Mouse (Mus musculus) kidney, postnatal 14 days (tissue): Measurements from ENCODE around the gene Adamts4.
A peak's percentile ranks its signal among the peaks of the same experiment; 100 is the strongest.

Experiments
- DNase-seq: peaks from one replicate; pipeline ENCODE4 v3.0.0; 2022; ENCODE audit warnings: mixed read lengths

Gene Adamts4

DNA sequence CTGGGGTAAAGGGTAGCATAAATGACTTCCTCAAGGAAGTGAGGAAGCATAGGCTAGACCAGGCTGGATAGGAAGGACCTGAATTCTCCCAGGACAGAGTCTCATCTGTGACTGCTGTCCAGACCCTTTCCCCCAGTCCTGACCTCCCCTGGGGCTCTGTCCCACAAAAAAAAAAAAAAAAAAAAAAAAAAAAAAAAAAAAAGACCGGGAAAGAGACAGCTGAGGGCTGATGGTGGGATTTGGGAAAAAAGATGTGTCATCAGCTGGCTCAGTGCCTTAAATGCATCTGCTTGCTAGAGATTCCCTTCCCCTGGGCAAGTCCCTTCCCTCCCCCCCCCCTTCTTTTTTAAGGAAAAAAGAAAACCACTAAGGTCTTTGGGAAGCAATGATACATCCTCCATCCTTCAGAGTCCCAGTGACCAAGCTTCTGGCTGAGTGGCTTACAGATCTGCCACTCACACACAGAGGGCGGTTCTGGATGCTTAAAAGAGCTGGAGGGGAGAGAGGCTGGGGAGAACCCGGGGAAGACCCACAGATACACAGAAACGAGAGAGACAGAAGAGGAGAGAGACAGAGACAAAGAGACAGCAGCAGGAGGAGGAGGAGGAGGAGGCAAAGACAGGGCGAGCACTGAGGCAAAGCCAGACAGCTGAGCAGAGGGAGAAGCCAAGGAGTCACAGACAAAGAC lies at the start of gene Adamts4:
Adamts4 (plus strand) TSS at position 509 of the 688 bp plus-strand sequence.
- DNase-seq: peak; percentile 75

DNA sequence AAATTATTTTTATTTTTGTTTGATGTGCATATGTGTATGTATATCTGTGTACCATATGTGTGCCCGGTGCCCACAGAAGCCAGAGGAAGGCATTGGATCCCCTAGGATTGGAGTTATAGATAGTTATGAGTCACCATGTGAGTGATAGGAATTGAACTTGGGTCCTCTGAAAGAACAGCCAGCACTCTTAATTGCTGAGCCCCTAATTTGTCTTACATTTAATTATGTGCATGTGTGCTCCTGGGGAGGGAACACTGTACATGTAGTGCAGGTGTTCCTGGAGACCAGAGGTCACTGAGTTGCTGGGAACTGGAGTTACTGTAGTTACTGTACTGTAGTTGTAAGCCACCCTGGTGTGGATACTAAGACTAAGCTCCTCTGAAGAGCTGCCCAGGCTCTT lies 49.5 kb upstream of the Adamts4 start:
- DNase-seq: no peak

DNA sequence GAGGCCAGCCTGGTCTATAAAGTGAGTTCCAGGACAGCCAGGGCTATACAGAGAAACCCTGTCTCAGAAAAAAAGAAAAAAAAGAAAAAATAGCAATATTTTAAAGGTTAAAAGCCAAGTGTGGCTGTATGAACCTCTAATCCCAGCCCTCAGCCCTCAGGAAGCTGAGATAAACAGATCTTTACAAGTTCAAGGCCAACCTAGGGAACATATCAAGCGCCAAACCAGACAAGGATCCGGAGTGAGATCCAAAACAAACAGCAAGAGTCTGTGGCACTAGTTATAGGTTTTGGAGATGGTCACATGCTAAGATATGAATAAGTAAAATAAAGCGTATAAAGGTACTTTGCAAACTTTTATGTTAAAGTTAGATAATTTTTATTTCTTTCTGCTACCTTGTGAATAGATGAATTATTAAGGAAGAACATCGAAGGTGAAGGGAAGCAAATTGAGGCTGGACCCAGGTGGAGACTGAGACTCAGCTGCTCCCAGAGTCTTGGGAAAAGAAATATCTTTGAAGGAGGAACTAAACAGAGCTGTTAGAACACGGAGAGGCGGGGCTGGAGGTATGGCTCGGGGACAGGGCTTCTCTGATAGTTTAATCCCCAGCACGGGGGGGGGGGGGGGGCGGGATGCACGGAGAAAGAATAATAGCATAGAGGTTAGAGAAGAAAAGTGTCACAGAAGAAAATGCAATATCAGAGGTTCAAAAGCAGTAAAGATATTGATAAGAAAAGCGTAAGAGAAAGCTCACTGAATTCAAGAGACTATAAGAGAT lies 46.6 kb upstream of the Adamts4 start:
- DNase-seq: no peak

DNA sequence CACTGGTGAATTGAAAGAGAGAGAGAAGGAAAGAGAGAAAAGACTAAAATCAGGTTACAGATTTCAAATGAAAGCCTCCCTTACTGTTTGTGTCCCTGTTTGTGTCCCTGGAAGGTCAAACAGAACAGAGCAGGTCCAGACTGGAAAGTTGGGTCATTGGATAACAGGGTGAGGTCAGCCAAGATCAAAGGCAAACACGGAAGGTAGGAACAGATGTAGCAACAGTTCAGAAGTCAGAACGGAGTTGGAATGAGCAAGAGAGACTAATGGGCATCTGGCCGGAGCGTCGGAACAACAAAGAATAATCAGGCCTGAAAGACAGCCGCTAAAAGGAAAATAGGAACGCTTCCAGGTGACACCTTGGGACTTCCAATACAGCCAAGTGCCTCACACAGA lies 46.0 kb upstream of the Adamts4 start:
- no peak for DNase-seq

- no peak for DNase-seq
Measured at GRCm38 (mm10) chr1:171205704-171206493, 44.3 kb upstream of the Adamts4 start.

DNA sequence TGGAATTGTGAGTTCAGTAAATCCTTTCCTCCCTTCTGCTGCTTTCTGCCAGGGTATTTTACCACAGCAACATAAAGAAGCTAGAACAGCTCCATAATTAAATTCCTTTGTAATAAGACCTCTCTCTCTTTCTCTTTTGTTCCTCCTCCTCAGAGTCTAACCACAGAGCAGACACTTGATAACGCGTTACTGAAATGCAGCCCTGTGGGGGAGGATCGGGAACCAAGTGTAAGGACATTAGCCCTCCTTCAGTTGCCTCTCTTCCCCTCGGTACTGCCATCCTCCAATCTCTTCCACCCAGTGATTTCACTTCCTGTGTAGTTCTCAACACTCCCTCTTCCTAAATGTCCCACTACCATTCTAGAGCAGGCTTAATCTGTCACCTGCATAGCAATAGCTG lies 40.8 kb upstream of the Adamts4 start:
- no peak for DNase-seq

GRCm38 (mm10) chr1:171212854-171213253 lies 37.4 kb upstream of the Adamts4 start:
- DNase-seq: no peak

DNA sequence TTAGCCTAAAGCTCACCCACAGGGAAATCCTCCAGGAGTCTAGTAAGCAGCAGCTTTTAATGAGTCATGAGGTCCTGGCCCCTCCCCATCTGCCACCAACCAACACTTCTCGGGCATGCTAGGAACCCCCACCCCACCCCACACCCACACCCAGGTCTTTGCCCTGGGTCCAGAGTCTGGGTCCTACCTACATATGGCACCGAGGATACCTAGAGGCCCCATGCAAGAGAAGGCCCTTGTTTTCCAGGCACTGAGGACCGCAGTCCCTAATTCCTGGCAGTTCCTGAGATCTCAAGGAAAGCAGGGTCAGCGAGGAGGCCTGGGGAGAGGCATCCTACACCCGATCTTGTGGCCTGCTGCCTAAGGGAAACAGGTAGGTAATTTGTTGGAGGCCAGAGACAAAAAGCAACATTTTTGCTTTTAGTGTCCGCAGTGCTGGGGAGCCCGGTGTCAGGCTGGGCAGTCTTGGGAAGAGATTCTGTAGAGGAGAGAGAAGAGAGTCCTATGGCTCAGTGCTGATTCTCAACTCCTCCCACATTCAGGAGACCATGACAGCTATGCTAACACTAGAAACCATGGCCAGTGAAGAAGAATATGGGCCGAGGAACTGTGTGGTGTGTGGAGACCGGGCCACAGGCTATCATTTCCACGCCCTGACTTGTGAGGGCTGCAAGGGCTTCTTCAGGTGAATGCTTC lies 36.3 kb upstream of the Adamts4 start, which contains the start of gene Nr1i3:
Nr1i3 (plus strand) TSS at position 170 of the 696 bp plus-strand sequence.
- peak; percentile 53 for DNase-seq

- DNase-seq: no peak
Measured at GRCm38 (mm10) chr1:171216241-171216955, 33.8 kb upstream of the Adamts4 start.

DNA sequence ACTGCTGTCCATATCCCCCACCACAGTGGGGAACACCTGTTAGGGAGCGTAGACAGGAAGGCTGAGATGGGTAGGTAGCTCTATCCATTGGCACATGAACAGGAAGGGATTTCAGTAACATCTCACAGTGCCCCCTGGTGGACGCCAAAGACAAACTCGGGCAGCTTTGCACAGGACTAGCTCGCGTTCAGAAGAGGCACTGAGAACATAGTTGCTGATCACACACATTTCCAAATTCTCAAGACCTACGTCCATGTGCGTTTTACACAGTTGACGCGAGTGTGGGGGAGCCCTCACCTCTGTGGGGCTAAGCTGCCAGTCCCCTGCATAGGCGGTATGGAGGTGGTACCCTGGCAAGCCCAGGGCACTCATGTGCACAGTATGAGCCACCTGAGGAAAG lies 29.4 kb upstream of the Adamts4 start:
- DNase-seq: peak; percentile 89

DNA sequence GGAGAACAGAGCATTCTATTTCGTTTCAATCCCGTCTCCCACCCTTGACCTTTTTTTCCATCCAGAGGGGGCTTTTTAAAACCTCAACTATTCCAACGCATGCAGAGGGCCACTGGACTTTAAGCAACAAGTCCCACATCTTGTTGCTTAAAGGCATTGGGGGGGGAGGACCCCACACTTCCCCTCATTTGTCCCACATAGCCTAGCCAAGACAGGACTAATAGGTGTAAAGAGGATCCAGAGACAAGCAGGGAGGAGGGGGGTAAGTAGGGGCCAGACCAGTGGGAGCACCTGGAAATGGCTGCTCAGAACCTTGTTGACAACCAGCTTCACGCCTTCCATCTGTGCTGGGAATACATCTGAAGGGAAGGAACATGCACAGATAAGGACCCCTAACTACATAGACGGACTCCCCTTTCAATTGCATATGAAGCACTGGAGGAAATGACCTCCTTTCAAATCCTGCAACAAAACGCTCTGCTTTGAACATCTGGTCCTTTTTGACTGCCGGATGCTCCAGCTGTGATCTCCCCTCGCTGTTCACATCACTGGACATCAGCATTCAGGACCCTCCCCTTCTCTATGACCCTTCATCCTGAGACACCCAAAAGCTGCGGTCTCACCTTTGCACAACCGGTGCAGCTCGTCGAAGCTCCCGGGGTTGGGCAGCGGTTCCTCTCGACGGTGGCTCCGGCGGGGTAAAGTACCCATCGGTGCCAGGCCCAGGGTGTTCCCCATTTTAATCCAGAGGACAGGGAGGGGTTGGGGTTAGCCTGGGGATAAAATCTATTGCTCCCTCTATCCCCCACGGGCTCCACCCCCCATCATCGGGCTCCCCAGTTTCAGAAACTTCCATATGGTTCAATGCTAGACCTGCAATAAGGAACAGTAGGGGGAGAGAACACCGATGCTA lies 28.7 kb upstream of the Adamts4 start:
- peak; percentile 35 for DNase-seq

GRCm38 (mm10) chr1:171222238-171223155 lies 27.7 kb upstream of the Adamts4 start, which contains the start of gene Tomm40l:
Gene Tomm40l (minus strand): TSS chr1:171222514.
- peak; percentile 97 for DNase-seq

- DNase-seq: no peak
Measured at GRCm38 (mm10) chr1:171223168-171223567, 27.1 kb upstream of the Adamts4 start.

DNA sequence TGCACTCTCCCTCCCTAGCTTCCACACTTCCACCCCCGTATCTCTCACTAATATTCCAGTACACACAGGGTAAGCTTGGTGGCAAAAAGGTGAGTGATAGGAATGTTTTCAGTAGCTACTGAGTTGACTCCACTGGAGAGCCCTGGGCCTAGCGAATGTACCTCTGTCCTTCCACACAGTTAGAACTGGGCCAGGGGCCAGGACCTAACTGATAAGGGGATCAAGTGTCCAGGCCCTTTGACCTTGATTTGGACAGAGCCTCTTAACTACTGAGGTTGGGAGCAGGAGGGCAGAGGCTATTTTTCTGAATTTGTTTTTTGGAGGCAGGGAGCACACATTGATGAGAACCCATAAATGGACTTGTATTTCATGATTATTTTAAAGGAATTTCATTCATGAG lies 26.4 kb upstream of the Adamts4 start:
- peak; percentile 58 for DNase-seq

DNA sequence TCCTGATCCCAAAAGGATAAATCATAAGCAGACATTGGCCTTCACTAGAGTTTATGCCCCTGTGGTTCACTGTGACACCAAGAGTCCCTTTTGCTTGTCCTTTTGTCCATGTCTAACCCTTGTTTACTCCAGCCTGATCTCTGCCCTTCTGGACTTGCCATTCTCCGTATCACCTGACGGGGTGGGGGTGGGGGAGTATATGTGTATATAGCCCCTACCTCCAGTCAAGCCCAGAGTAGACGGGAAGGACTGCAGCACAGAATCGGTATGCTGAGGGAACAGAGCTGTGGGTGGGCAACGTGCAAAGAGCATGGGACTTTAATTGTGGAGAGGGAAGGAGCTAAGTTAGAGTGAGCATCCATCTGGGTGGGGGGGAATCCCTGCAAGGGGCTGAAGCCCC lies 25.4 kb upstream of the Adamts4 start, which contains the start of gene Apoa2:
Apoa2 (plus strand) TSS at position 198 of the 400 bp plus-strand sequence.
- no peak for DNase-seq

DNA sequence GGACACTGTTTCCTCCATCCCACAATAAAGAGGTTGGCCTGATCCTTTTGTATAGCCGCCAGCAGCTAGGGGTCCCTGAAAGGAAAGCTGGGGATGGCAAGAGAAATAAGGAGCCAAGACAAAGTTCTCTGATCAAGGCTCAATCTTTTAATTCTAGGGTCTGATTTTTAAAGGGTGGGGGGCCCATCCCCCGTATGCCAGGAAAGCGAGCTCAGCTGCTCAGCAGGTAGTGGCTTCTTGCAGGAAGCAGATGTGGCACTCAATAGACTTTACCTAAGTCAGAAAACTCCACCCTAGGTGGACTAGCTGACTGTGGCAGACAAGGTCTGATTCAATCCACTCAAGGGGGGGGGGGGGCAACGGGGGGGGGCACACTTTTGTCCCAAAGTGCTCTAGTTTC lies 23.4 kb upstream of the Adamts4 start:
- no peak for DNase-seq

GRCm38 (mm10) chr1:171227879-171228278 lies 22.3 kb upstream of the Adamts4 start:
- DNase-seq: no peak

- no peak for DNase-seq
Measured at GRCm38 (mm10) chr1:171229750-171230149, 20.5 kb upstream of the Adamts4 start.

DNA sequence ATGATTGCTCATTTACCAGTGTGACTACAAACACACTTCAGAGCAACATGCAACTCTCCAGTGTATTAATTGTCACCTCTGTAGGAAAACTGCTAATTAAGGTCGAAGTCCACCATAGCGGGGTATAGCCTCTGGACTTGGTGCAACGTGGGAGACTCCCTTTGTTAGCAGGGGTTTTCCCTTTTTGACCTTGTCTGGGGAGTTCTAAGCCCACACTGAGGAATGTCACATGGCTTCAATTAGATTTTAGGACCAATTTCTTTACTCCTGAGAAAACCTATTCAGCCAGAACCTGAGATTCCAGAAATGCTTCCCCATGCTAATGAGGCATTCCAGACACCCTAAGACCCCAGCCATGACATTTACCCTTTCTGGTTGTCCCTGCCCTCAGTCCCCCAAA lies 20.0 kb upstream of the Adamts4 start:
- no peak for DNase-seq

DNA sequence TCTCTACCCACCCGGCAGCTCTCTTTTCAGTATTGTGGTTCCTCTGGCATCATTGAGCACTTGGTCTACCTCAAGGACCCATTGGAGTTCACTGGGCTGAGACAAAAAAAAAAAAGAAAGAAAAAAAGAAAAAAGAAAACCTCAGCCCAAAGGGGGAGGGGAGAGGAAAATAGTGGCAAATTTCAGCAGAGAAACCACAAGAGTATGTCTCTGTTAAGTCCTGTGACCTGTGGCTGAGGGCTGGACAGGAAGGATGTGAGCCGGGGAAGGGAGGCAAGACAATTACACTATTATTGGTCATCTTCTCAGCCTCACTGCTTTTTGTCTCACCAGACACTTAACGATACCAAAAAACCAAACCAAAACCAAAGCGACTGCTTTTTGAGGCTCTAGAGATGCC lies 18.4 kb upstream of the Adamts4 start:
- no peak for DNase-seq
